Mouse (Mus musculus) neural tube, embryonic 13.5 days (tissue): Measurements from ENCODE around the gene Selenos. TPM values are rescaled to one million over a fixed set of nuclear protein-coding genes. Genes with fewer than 3 reads are reported as not detected.

ENCODE experiments used
- ATAC-seq: fragments of 200-750 bp; cut with Nextera tagmentation; 2 replicates; pipeline ENCODE4 v1.8.0; 2017; ENCODE audit warnings: low read depth, mild to moderate bottlenecking, moderate TSS enrichment, moderate library complexity
- H3K27ac ChIP-seq: fragments of 300-500 bp; sonication (generic); replicated peaks from 2 replicates; pipeline ENCODE4 v1.5.1; 2015; ENCODE audit warnings: moderate library complexity, mild to moderate bottlenecking, inconsistent platforms
- H3K27me3 ChIP-seq: fragments of 300-500 bp; sonication (generic); 2 replicates; pipeline ENCODE4 v1.6.1; 2015; ENCODE audit warnings: mild to moderate bottlenecking, inconsistent platforms
- H3K36me3 ChIP-seq: fragments of 300-500 bp; sonication (generic); 2 replicates; pipeline ENCODE4 v1.6.1; 2015; ENCODE audit warnings: mild to moderate bottlenecking, inconsistent platforms
- H3K4me1 ChIP-seq: fragments of 300-500 bp; sonication (generic); replicated peaks from 2 replicates; pipeline ENCODE4 v1.6.1; 2015; ENCODE audit warnings: inconsistent platforms
- H3K4me2 ChIP-seq: fragments of 300-500 bp; sonication (generic); 2 replicates; pipeline ENCODE4 v1.6.1; 2015; ENCODE audit warnings: inconsistent platforms, mild to moderate bottlenecking, moderate library complexity
- H3K4me3 ChIP-seq: fragments of 300-500 bp; sonication (generic); 2 replicates; pipeline ENCODE4 v1.5.1; 2015; ENCODE audit warnings: mild to moderate bottlenecking, inconsistent platforms
- H3K9ac ChIP-seq: fragments of 300-500 bp; sonication (generic); 2 replicates; pipeline ENCODE4 v1.6.1; 2015; ENCODE audit warnings: moderate library complexity, mild to moderate bottlenecking, inconsistent platforms
- H3K9me3 ChIP-seq: fragments of 300-500 bp; sonication (generic); 2 replicates; pipeline ENCODE4 v1.6.1; 2016; ENCODE audit warnings: inconsistent platforms
- WGBS: fragments of 180-500 bp; shearing (Covaris S2); methylation state at CpG from one replicate; pipeline ENCODE4 v1.1.7; 2015; 5-methylcytosine and 5-hydroxymethylcytosine counted together
- polyA plus RNA-seq: library from polyadenylated mRNA; unstranded; fragments of >200 nt; fragmentation: Nextera tagmentation; extraction: Ambion mirVana; gene quantifications from 2 replicates; pipeline ENCODE4 v1.2.1, GENCODE M21; 2015

Gene Selenos
- polyA plus RNA-seq, 1 experiment from 2014 or later = 97.2 TPM

DNA sequence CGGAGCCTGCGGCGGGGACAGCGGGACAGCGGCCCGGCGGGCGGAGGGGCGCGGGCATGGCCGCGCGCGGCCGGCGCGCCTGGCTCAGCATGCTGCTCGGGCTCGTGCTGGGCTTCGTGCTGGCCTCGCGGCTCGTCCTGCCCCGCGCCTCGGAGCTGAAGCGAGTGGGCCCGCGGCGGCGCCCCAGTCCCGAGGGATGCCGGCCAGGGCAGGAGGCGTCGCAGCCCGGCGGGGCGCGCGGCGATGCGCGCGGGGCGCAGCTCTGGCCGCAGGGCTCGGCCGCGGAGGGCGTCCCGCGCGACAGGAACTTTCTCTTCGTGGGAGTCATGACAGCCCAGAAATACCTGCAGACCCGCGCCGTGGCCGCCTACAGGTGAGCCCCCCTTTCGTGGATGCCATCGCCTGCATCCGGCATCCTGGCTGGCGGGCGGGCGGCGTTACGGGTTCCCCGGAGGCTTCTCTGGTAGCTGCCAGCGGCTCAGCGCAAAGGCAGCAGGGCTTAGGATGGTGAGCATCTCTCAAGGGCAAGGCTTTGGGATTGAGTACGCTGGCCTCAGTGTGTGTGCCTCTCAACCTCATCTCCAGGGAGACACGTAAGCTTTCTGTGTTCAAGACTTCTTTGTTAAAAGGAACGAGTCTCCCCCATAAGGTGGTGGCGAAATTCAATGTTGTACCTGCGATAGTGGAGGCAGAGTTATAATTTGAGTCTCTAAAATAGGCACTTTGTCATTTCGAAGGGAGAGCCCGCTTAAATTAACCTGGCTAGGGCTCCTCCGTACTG is 30.6 kb downstream of the Selenos start:
- Histone ChIP-seq H3K27ac (peak overlapping the region; percentile 96), H3K9ac (peak overlapping the region; percentile 81), H3K4me3 (peak overlapping the region; percentile 72), H3K27me3 (0 out of 2 replicates have a peak, but pooled peaks cover 2% of the 10 kb centered on the region), H3K9me3 (no peaks in the 10 kb centered on the region), H3K4me1 (peaks cover 47% of the 10 kb centered on the region), H3K4me2 (peak overlapping the region; percentile 68), H3K36me3 (no peaks in the 10 kb centered on the region)
- peak; percentile 49 for ATAC-seq
- WGBS = under 1% methylated on average over 66 of the region's 77 CpGs

DNA sequence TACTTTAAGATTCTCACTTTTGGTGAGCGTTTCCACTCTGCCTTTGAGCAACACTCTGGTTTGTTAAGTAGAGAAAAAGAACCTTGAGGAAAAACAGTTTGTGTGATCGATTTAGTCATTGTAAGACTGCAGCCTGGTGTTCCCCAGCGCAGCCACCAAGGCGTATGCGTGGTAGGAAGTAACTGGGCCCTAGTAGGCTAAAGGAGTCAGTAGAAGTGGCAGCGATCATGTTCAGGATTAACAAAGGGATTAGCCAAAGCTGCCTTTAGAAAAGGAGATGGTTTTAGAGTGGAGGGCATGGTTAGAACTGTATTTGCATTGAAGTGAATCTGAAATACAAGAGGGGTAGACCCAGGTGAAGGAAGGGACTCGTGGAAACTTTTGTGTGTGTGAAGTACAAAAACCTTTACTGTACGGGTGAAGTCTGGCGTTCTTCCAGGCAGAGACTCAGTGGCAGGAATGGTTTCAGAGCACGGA is 31.2 kb downstream of the Selenos start:
- H3K9ac ChIP-seq = peak overlapping the region; percentile 81
- H3K4me2 ChIP-seq = peak overlapping the region; percentile 68
- H3K27ac ChIP-seq = peak overlapping the region; percentile 96
- H3K27me3 ChIP-seq = no peaks in the 10 kb centered on the region
- peak overlapping the region; percentile 72 for H3K4me3 ChIP-seq
- H3K9me3 ChIP-seq = no peaks in the 10 kb centered on the region
- ATAC-seq = no peak
- H3K4me1 ChIP-seq = peaks cover 53% of the 10 kb centered on the region
- WGBS = 4% methylated on average over 10 of the region's 10 CpGs
- H3K36me3 ChIP-seq = no peaks in the 10 kb centered on the region

DNA sequence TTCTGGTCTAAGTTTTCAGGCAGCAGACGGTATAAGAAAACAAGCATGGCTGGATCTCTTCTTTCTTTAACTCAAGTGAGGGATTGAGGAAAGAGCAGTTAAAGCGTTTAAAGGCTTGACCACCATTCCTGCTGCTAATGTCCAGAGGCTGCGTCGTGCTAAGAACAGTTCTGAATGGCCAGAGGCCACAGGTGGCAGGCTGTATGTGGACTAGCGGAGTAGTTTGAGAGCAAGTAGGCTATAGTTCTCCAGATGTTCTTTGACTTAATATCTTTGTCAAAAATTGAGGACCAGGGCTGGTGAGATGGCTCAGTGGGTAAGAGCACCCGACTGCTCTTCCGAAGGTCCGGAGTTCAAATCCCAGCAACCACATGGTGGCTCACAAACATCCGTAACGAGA is 31.8 kb downstream of the Selenos start:
- H3K27me3 ChIP-seq = no peaks in the 10 kb centered on the region
- H3K36me3 ChIP-seq = no peaks in the 10 kb centered on the region
- H3K27ac ChIP-seq = no peak overlapping the region
- WGBS = 51% methylated on average over 10 of the region's 10 CpGs
- peak overlapping the region; percentile 68 for H3K4me2 ChIP-seq
- H3K4me1 ChIP-seq = peaks cover 58% of the 10 kb centered on the region
- ATAC-seq = no peak
- H3K9me3 ChIP-seq = no peaks in the 10 kb centered on the region
- H3K4me3 ChIP-seq = peak overlapping the region; percentile 72
- peak overlapping the region; percentile 81 for H3K9ac ChIP-seq

DNA sequence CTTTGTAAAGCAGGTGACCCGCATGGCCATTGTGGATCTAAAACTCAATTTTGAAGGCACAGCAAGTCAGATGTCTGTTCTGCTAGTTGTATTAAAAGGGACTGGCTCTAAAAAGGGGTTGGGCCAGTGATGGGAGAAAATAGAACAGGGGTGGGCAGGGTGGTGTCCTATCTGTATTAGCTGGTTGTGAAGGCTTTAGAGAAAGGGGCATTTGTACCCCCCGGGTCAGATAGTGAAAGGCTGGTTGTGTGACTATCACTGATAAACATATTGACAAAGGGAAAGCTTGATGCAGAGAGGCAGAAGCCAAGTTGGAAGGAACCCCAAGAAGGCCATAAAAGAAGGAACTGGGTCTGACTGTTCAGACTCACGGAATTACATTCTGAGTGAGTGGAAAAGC is 34.1 kb downstream of the Selenos start:
- 87% methylated on average over 3 of the region's 3 CpGs for WGBS
- Histone ChIP-seq H3K9ac (no peak overlapping the region), H3K9me3 (no peaks in the 10 kb centered on the region), H3K27me3 (no peaks in the 10 kb centered on the region), H3K4me3 (no peak overlapping the region), H3K4me2 (no peak overlapping the region), H3K36me3 (no peaks in the 10 kb centered on the region), H3K27ac (no peak overlapping the region), H3K4me1 (peaks cover 76% of the 10 kb centered on the region)
- ATAC-seq = no peak

DNA sequence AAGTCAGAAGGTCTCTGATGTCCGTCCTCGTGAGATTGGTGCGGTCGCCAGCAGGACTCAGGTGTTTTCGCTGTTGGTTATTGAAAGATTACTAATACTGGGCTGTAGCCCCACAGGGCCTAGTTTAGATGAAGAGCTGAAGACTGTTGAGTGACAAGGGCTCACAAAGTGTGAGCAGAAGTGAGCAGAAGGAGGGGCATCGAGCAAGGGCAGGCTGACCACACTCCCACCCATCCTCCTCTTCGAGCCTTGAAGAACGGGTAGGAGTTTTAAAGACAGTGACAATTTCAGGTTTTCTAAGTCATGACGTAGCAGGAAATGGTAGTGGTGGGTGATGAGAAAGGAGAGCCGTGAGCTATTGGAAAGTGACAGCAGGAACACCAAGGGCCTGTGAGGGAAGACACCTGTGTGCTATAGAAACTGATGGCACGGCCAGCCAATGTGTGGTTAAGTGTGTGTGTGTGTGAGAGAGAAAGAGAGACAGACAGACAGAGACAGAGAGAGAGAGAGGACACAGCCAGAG is 36.4 kb downstream of the Selenos start:
- H3K36me3 ChIP-seq = no peaks in the 10 kb centered on the region
- H3K9ac ChIP-seq = no peak overlapping the region
- H3K27me3 ChIP-seq = no peaks in the 10 kb centered on the region
- 82% methylated on average over 11 of the region's 11 CpGs for WGBS
- no peak for ATAC-seq
- no peaks in the 10 kb centered on the region for H3K9me3 ChIP-seq
- peaks cover 89% of the 10 kb centered on the region for H3K4me1 ChIP-seq
- no peak overlapping the region for H3K27ac ChIP-seq
- H3K4me2 ChIP-seq = no peak overlapping the region
- H3K4me3 ChIP-seq = no peak overlapping the region

DNA sequence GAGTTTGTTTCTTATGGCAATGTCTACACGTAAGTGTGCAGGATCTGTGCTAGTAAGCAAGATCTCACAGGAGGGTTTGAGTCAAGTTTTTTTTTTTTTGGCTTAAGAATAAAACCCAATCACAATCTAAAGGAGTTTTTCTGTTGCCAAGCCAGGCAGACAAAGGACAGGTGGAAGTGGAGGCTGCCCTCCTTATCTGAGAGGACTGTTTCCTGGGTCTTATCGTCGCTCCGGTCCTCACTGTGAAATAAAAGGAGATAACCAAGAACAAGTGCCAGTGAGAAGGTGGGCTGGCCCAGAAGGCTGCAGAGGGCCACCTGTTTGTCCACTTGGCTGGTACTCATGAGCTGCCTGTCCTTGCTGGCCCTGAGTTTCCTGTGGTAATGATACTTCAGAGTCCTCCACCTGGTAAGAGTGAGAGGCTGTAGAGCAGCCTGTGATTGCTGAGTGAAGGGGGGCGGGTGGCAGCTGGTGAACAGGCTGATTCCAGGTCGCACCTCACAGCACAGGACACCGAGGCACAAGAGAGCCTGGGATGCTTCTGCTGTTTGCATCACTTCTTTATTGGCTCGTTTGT is 37.5 kb downstream of the Selenos start:
- no peaks in the 10 kb centered on the region for H3K36me3 ChIP-seq
- no peaks in the 10 kb centered on the region for H3K9me3 ChIP-seq
- ATAC-seq = no peak
- no peak overlapping the region for H3K27ac ChIP-seq
- H3K4me3 ChIP-seq = no peak overlapping the region
- H3K4me1 ChIP-seq = peaks cover 89% of the 10 kb centered on the region
- no peak overlapping the region for H3K9ac ChIP-seq
- 81% methylated on average over 8 of the region's 8 CpGs for WGBS
- H3K27me3 ChIP-seq = no peaks in the 10 kb centered on the region
- H3K4me2 ChIP-seq = no peak overlapping the region

DNA sequence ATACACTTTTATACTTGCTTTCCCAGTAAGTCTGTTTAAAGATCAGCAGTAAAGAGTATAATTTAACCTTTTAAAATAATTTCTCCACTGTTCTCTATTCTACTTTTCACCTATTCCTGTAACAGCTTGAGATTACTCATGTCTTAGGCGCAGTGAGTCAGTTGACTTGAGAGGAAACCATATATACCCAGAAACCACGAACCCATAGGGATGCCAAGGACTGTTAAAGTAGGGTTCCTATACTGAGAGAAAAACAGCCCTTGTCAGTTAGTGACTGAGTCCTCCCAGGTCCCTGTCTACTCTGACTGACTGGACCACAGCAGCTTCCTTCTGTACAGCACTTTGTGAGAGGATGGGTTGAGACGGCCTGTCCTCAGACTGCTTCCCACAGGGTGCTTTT is 38.6 kb downstream of the Selenos start:
- Histone ChIP-seq H3K9me3 (no peaks in the 10 kb centered on the region), H3K27ac (no peak overlapping the region), H3K27me3 (no peaks in the 10 kb centered on the region), H3K4me2 (no peak overlapping the region), H3K4me1 (peaks cover 84% of the 10 kb centered on the region), H3K4me3 (no peak overlapping the region), H3K36me3 (no peaks in the 10 kb centered on the region), H3K9ac (no peak overlapping the region)
- ATAC-seq = no peak
- WGBS = 84% methylated on average over 3 of the region's 3 CpGs

DNA sequence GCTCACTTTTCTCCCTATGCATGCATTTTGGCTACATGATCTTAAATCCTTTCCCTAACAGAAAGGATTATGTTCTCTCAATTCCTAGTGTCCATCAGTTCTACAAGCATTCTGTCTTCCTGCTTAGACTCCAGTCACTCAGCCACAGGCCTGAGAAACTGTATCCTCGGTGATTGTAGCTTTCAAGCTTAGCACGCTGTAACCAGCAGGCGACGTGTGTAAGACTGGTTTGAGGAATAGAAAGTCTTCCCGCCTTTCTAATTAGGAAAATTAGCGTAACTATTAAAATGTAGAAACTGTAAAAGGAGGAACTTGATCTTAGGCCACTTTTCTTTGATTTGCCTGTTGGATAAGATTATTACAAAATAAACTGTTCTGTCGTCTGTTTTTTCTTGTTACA is 39.3 kb downstream of the Selenos start:
- no peak overlapping the region for H3K4me2 ChIP-seq
- 72% methylated on average over 7 of the region's 7 CpGs for WGBS
- no peak for ATAC-seq
- peaks cover 77% of the 10 kb centered on the region for H3K4me1 ChIP-seq
- no peak overlapping the region for H3K9ac ChIP-seq
- H3K4me3 ChIP-seq = no peak overlapping the region
- no peak overlapping the region for H3K27ac ChIP-seq
- H3K27me3 ChIP-seq = no peaks in the 10 kb centered on the region
- H3K9me3 ChIP-seq = no peaks in the 10 kb centered on the region
- H3K36me3 ChIP-seq = no peaks in the 10 kb centered on the region

GRCm38 (mm10) chr7:66120139-66120538 is 40.7 kb downstream of the Selenos start:
- H3K9ac ChIP-seq = no peak overlapping the region
- H3K4me3 ChIP-seq = no peak overlapping the region
- no peak for ATAC-seq
- WGBS = 70% methylated on average over 1 of the region's 1 CpGs
- no peak overlapping the region; the same call in 1 of the 2 replicates for H3K27ac ChIP-seq
- H3K27me3 ChIP-seq = no peaks in the 10 kb centered on the region
- H3K4me1 ChIP-seq = peaks cover 74% of the 10 kb centered on the region
- H3K4me2 ChIP-seq = no peak overlapping the region
- H3K36me3 ChIP-seq = peaks cover 1% of the 10 kb centered on the region; the same call in 1 of the 2 replicates
- no peaks in the 10 kb centered on the region for H3K9me3 ChIP-seq

- no peak overlapping the region for H3K4me3 ChIP-seq
- H3K27me3 ChIP-seq = no peaks in the 10 kb centered on the region
- no peaks in the 10 kb centered on the region for H3K9me3 ChIP-seq
- H3K4me2 ChIP-seq = no peak overlapping the region
- ATAC-seq = no peak
- H3K9ac ChIP-seq = 0 out of 2 replicates have a peak overlapping the region, but pooled peaks have one; percentile 6
- peaks cover 67% of the 10 kb centered on the region for H3K4me1 ChIP-seq
- peak overlapping the region; percentile 76 for H3K27ac ChIP-seq
- peaks cover 8% of the 10 kb centered on the region for H3K36me3 ChIP-seq
- WGBS = 50% methylated on average over 7 of the region's 7 CpGs
These were observed 41.4 kb downstream of the Selenos start for GRCm38 (mm10) chr7:66120702-66121396.

DNA sequence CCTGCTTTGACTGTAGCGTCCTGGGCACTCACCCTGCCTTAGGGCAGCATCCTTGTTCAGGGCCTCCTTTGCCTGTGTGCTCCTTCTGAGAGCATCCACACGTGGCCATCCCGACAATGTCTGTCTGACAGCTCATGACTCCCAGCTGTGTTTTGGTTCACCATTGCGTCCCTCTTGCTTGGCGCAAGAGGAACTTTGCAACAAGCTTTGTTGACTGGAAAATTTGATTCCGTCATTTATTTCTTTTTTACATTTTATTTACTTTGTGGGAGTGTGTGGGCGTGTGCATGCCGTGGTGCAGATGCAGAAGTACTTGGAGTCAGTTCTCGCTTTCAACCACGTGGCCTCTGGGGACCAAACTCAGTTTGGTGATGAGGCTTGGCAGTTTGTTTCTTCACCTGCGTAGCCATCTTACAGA is 45.1 kb downstream of the Selenos start:
- H3K4me1 ChIP-seq = peaks cover 64% of the 10 kb centered on the region
- no peak for ATAC-seq
- WGBS = 75% methylated on average over 11 of the region's 11 CpGs

GRCm38 (mm10) chr7:66125368-66125767 is 45.9 kb downstream of the Selenos start:
- Histone ChIP-seq H3K9me3 (no peaks in the 10 kb centered on the region), H3K36me3 (peaks cover 21% of the 10 kb centered on the region), H3K27ac (no peak overlapping the region), H3K4me3 (no peak overlapping the region), H3K27me3 (no peaks in the 10 kb centered on the region), H3K4me2 (no peak overlapping the region), H3K9ac (no peak overlapping the region), H3K4me1 (peaks cover 56% of the 10 kb centered on the region)
- WGBS = 90% methylated on average over 14 of the region's 14 CpGs
- no peak for ATAC-seq

More for the DNA sequence above, 45.1 kb downstream of the Selenos start:
- Histone ChIP-seq H3K4me3 (no peak overlapping the region), H3K36me3 (peaks cover 19% of the 10 kb centered on the region), H3K27ac (no peak overlapping the region), H3K4me2 (no peak overlapping the region), H3K9me3 (no peaks in the 10 kb centered on the region), H3K9ac (no peak overlapping the region), H3K27me3 (no peaks in the 10 kb centered on the region)
